Mouse (Mus musculus): Measurements from ENCODE around the gene N4bp1. TPM values are rescaled to one million over a fixed set of nuclear protein-coding genes. Genes with fewer than 3 reads are reported as not detected.

Gene N4bp1
- polyA plus RNA-seq, 1 experiment, result 12.7 TPM

DNA sequence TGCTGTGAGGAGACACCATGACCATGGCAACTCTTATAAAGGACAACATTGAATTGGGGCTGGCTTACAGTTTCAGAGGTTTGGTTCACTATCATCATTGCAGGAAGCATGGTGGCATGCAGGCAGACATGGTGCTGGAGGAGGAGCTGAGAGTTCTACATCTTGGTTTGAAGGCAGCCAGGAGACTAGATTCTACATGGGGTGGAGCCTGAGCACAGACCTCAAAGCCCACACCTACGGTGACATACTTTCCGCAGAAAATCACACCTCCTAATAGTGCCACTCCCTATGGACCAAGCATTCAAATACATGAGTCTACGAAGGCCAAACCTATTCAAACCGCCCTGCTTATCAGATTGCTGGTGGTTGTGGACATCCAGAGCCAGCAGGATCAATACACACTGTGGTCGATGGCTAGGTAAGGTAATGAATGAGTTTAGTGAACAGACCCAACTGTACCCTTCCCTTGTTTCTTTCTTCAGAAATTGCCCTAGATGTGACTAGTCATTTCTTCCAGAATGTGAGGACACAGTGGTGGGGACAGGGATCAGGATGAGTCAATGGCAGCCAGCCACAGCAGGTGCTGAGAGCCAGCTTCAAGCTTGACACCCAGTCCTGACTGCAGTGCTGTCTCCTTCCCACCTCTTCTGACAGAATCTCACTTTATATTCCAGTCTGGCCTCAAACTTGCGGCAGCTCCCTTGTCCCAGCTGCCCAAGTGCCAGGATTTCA is 46.2 kb downstream of the N4bp1 start:
- 86% methylated on average over 6 of the region's 6 CpGs for WGBS
- TF ChIP-seq CTCF (IDR thresholded peaks at IDR 0.05; ENCODE audit: control insufficient read depth, insufficient read depth, low read length) (no peak), POLR2A (IDR thresholded peaks at IDR 0.05; ENCODE audit: borderline replicate concordance, control insufficient read depth, low read depth, low read length) (no peak)

DNA sequence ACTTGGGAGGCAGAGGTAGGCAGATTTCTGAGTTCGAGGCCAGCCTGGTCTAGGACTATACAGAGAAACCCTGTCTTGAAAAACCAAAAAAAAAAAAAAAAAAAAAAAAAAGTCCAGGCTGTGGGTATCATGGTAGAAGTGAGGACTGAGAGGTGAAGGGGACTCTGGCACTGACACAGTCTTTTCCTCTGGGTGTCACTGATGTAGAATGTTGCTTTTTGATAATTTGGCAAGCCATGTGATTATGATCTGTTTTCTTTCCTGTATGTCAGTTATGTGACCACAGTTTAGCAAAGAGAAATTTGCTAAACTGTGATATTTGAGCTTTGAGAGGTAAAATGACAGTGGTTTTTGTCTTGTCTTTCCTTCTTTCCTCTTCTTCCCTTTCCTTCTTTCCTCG is 47.8 kb downstream of the N4bp1 start:
- Histone ChIP-seq H3K4me1 (ENCODE audit: control insufficient read depth, insufficient read depth, low read length) (no peaks in the 10 kb centered on the region), H3K27ac (ENCODE audit: control insufficient read depth, insufficient read depth, low read depth, low read length, poor library complexity) (no peak overlapping the region), H3K4me3 (replicated peaks; ENCODE audit: control insufficient read depth, low read depth, low read length) (no peak overlapping the region)
- WGBS, result 33% methylated on average over 2 of the region's 2 CpGs
- TF ChIP-seq CTCF (IDR thresholded peaks at IDR 0.05; ENCODE audit: control insufficient read depth, insufficient read depth, low read length), result no peak

More for the DNA sequence above, 46.2 kb downstream of the N4bp1 start:
- Histone ChIP-seq H3K4me3 (replicated peaks; ENCODE audit: control insufficient read depth, low read depth, low read length) (no peak overlapping the region), H3K4me1 (ENCODE audit: control insufficient read depth, insufficient read depth, low read length) (no peaks in the 10 kb centered on the region), H3K27ac (ENCODE audit: control insufficient read depth, insufficient read depth, low read depth, low read length, poor library complexity) (no peak overlapping the region)

DNA sequence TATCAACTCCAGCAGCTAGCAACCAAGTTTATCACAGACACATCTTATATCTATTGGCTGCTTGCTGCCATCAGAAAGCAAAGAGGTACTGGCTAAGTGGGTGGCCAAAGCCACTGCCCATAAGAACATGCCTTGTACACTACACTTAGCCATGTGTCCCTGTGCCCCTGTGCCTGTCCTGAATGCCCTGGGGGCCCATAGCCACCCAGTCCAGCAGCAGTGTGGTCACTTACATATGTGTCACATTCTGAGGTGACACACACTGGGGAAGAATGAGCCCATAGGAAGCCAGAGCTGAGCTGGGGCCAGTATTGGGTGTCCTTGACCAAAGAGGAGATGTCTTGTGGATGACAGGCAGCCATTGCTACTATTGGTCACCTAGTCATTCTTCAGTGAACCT is 49.2 kb downstream of the N4bp1 start:
- TF ChIP-seq POLR2A (IDR thresholded peaks at IDR 0.05; ENCODE audit: borderline replicate concordance, control insufficient read depth, low read depth, low read length) (no peak), CTCF (IDR thresholded peaks at IDR 0.05; ENCODE audit: control insufficient read depth, insufficient read depth, low read length) (no peak)
- Histone ChIP-seq H3K4me3 (replicated peaks; ENCODE audit: control insufficient read depth, low read depth, low read length) (no peak overlapping the region), H3K4me1 (ENCODE audit: control insufficient read depth, insufficient read depth, low read length) (no peaks in the 10 kb centered on the region), H3K27ac (ENCODE audit: control insufficient read depth, insufficient read depth, low read depth, low read length, poor library complexity) (no peak overlapping the region)

DNA sequence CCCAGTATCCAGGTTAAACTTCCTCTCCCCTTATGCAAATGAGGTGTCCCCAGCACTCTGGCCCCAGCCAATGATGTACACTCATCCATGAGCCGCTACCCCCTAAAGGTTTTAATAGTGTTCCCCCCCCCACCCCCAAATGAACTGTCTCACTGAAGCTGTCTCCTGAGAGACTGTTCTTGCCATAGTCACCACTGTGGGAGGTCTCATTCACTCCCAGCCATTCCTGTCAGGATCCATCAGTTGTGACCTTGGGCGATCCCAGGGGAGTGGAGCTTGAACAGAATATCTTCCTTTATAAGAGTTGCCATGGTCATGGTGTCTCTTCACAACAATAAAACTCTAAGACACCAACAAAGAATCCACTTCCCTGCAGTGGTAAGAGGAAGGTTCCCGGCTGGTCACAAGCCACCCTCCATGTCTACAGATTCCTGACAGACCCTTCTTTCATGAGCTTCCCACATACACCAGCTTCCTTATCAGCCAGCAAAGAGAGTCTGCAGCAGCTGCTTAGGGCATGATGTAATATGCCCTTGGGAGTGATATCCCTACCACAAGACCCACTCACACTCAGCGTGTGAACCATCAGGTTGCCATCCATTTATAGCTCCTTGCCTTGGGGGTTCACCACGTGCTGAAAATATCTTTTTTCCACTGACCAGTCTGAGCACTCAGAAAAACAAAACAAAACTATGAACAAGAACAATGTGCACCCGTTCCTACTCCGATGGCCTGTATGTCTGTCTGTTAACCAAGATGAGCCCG is 50.4 kb downstream of the N4bp1 start:
- WGBS, result 68% methylated on average over 8 of the region's 8 CpGs
- no peak overlapping the region for H3K27ac ChIP-seq (ENCODE audit: control insufficient read depth, insufficient read depth, low read depth, low read length, poor library complexity)
- no peak overlapping the region for H3K4me3 ChIP-seq (replicated peaks; ENCODE audit: control insufficient read depth, low read depth, low read length)
- no peaks in the 10 kb centered on the region for H3K4me1 ChIP-seq (ENCODE audit: control insufficient read depth, insufficient read depth, low read length)
- TF ChIP-seq CTCF (IDR thresholded peaks at IDR 0.05; ENCODE audit: control insufficient read depth, insufficient read depth, low read length), result no peak
- TF ChIP-seq POLR2A (IDR thresholded peaks at IDR 0.05; ENCODE audit: borderline replicate concordance, control insufficient read depth, low read depth, low read length), result no peak

DNA sequence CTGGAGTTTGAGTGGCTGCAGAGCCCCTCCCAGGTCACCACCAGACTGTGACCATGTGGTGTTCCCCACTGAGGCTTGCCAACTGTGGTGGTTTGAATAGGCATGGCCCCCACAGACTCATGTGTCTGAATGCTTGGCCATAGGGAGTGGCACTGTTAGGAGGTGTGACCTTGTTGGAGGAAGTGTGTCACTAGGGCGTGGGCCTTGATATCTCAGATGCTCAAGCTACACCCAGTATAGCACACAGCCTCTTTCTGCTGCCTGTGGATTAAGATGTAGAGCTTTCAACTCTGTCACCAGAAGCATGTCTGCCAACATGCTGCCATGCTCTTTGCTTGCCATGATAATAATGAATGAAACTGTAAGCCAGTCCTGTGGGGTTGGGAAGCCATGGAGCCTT is 51.1 kb downstream of the N4bp1 start:
- TF ChIP-seq POLR2A (IDR thresholded peaks at IDR 0.05; ENCODE audit: borderline replicate concordance, control insufficient read depth, low read depth, low read length), result no peak
- no peak for TF ChIP-seq CTCF (IDR thresholded peaks at IDR 0.05; ENCODE audit: control insufficient read depth, insufficient read depth, low read length)
- Histone ChIP-seq H3K4me1 (ENCODE audit: control insufficient read depth, insufficient read depth, low read length) (no peaks in the 10 kb centered on the region), H3K4me3 (replicated peaks; ENCODE audit: control insufficient read depth, low read depth, low read length) (no peak overlapping the region), H3K27ac (ENCODE audit: control insufficient read depth, insufficient read depth, low read depth, low read length, poor library complexity) (no peak overlapping the region)
- WGBS, result 78% methylated on average over 1 of the region's 1 CpGs

DNA sequence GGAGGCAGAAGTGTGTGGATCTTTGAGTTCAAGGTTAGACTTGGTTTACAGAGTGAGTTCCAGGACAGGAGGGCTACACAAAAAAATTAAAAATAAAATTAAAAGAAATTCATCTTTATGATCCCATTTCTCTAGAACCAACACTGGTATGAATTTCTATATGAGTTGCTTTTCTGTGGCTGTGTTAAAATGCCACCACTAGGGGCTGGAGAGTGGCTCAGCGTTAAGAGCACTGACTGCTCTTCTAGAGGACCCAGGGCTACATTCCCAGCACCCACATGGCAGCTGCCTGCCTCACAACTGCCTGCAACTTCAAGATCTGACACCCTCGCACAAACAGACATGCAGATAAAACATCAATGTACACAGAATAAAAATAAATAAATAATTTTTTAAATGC is 56.1 kb downstream of the N4bp1 start:
- Histone ChIP-seq H3K4me1 (ENCODE audit: control insufficient read depth, insufficient read depth, low read length) (no peaks in the 10 kb centered on the region), H3K4me3 (replicated peaks; ENCODE audit: control insufficient read depth, low read depth, low read length) (no peak overlapping the region), H3K27ac (ENCODE audit: control insufficient read depth, insufficient read depth, low read depth, low read length, poor library complexity) (no peak overlapping the region)
- 47% methylated on average over 2 of the region's 2 CpGs for WGBS
- 0 out of 2 replicates have a peak, but pooled peaks have one; percentile 16 for TF ChIP-seq CTCF (IDR thresholded peaks at IDR 0.05; ENCODE audit: control insufficient read depth, insufficient read depth, low read length)
- no peak for TF ChIP-seq POLR2A (IDR thresholded peaks at IDR 0.05; ENCODE audit: borderline replicate concordance, control insufficient read depth, low read depth, low read length)

DNA sequence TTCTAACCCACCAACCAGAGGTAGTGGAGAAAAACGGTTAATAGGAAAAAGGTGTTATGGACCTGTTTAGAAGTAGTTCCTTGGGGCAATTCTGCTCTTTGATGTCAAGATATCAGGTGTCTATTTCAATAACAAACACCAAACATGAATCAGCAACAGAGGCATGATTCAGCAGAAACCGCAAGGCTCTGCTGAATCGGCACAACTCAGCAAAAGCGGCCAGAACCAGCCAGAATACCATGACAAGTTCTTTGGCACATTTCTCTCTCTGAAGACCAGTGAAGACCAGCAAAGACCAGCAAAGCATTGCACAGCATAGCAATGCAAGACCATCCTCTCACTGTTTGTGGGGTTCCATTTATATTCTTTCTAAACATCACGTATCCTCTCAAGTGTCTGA is 57.9 kb downstream of the N4bp1 start:
- TF ChIP-seq CTCF (IDR thresholded peaks at IDR 0.05; ENCODE audit: control insufficient read depth, insufficient read depth, low read length) (no peak), POLR2A (IDR thresholded peaks at IDR 0.05; ENCODE audit: borderline replicate concordance, control insufficient read depth, low read depth, low read length) (no peak)
- Histone ChIP-seq H3K4me3 (replicated peaks; ENCODE audit: control insufficient read depth, low read depth, low read length) (no peak overlapping the region), H3K27ac (ENCODE audit: control insufficient read depth, insufficient read depth, low read depth, low read length, poor library complexity) (no peak overlapping the region), H3K4me1 (ENCODE audit: control insufficient read depth, insufficient read depth, low read length) (no peaks in the 10 kb centered on the region)
- WGBS, result 76% methylated on average over 5 of the region's 5 CpGs

DNA sequence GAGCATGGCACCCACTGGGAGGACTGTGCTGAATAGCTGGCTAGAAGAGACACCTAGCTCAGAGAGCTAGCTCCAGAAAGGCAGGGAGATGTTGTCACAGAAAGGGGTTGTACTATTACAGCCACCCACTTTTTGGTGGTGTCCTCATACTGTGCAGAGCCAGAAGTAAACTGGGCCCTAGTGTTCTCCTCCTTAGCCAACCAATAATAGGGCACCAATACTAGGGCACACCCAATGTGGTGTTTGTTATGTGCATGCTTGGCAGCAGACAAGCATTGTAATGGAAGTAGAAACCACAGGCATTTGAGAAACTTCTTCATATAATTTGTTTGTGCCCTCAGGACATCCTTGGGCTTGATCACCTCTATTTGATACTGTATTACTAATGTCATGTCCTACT is 58.5 kb downstream of the N4bp1 start:
- Histone ChIP-seq H3K4me3 (replicated peaks; ENCODE audit: control insufficient read depth, low read depth, low read length) (no peak overlapping the region), H3K27ac (ENCODE audit: control insufficient read depth, insufficient read depth, low read depth, low read length, poor library complexity) (no peak overlapping the region), H3K4me1 (ENCODE audit: control insufficient read depth, insufficient read depth, low read length) (no peaks in the 10 kb centered on the region)
- no peak for TF ChIP-seq CTCF (IDR thresholded peaks at IDR 0.05; ENCODE audit: control insufficient read depth, insufficient read depth, low read length)
- no peak for TF ChIP-seq POLR2A (IDR thresholded peaks at IDR 0.05; ENCODE audit: borderline replicate concordance, control insufficient read depth, low read depth, low read length)
